Mouse (Mus musculus): ENCODE results near the gene Pcbp3.

DNA sequence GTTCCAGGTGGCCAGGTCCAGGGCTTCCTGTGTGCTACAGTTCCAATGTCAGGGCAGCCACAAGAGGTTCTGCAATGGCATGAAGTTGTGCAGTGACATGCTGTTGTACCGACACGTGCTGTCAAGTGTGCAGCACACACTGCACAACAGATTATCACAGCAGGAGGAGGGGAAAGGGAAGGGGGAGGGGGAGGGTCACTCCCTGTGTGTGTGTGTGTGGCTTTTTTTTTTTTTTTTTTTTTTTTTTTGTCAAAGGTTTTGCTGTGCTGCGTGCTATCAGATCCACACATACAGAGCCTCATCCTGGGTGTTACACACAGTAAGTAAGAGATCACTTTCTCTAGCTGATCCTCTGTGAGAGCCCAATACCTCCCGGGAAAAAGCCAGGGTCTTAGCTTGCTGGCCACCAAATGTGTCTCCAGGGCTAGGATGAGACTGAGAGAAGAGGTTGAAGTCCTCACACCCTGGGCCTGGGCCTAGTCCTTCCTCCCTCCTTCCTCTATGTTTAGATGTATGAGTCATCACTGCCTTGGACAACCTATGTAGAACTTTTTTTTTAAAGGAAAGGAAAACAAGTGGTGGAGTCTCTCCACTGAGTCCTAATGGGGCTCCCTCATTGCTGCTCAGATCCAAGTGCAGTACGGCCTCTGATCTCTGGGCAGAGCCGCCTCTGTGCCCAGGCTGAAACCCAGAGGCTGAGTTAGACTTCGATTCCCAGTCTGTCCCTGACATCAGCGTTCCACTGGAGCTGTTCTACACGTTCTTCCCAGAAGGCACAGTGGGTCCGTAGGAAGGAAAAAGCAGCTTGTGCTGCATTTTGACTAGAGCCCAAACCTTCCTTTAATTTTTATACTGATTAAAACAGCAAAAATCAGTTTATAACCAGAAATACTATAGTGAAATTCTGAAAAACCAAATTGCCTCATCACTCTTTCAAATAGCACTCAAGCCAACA, 153.0 kb downstream of the Pcbp3 start:
- TF ChIP-seq GATA1 (IDR thresholded peaks at IDR 0.05; ENCODE audit: borderline replicate concordance, low read length) (no peak), FLI1 (IDR thresholded peaks at IDR 0.05; ENCODE audit: low read length) (no peak)
